Mouse (Mus musculus) activated CD4-positive, CD25-positive, alpha-beta regulatory T cell (primary cell): ENCODE results near the gene Gm20479. TPM values are rescaled to one million over a fixed set of nuclear protein-coding genes. Genes with fewer than 3 reads are reported as not detected.

Source experiments
- polyA plus RNA-seq, 2 experiments: library from polyadenylated mRNA; unstranded; fragments of 100-300 nt; shearing (Covaris generic); gene quantifications; one replicate each; pipeline ENCODE4 v1.2.1; 2017

Gene Gm20479
- not detected for polyA plus RNA-seq

GRCm38 (mm10) chr7:27356861-27357594 lies at the start of gene Gm20479:
Gene Gm20479, minus strand, starts transcription at chr7:27357419.

GRCm38 (mm10) chr7:27355745-27356240 lies 1.4 kb downstream of the Gm20479 start, which contains the start of gene Shkbp1:
Gene Shkbp1, minus strand, starts transcription at chr7:27356019.

GRCm38 (mm10) chr7:27337175-27337853 lies 19.9 kb downstream of the Gm20479 start, which contains the start of gene Ltbp4:
Gene Ltbp4, minus strand, starts transcription at chr7:27337692.

Other genes starting within 250 kb of the Gm20479 start
- gene Cyp2f2, start 237.5 kb downstream of the Gm20479 start, polyA plus RNA-seq: not detected
- under 1 TPM in 1 of 2 experiments, not detected in 1; 0.14 TPM for gene Cyp2t4, start 203.7 kb downstream of the Gm20479 start, polyA plus RNA-seq
- gene Egln2, start 190.6 kb downstream of the Gm20479 start, polyA plus RNA-seq: 10 to 100 TPM; 50.8 to 59.6 TPM
- 100 to 1,000 TPM; 171 to 182 TPM for gene Rab4b, start 178.5 kb downstream of the Gm20479 start, polyA plus RNA-seq
- gene Gm21983, start 176.3 kb downstream of the Gm20479 start, polyA plus RNA-seq: not detected
- gene Mia, start 176.3 kb downstream of the Gm20479 start, polyA plus RNA-seq: under 1 TPM; 0.31 to 0.47 TPM
- 1 to 10 TPM; 1.7 to 1.8 TPM for gene BC024978, start 161.6 kb downstream of the Gm20479 start, polyA plus RNA-seq
- gene Snrpa, start 161.1 kb downstream of the Gm20479 start, polyA plus RNA-seq: 100 to 1,000 TPM in 1 of 2 experiments, 10 to 100 TPM in 1; 99.1 to 108 TPM
- gene Itpkc, start 128.8 kb downstream of the Gm20479 start, polyA plus RNA-seq: 1 to 10 TPM; 6.6 to 9.3 TPM
- 10 to 100 TPM; 18.1 to 19.3 TPM for gene Coq8b, start 124.4 kb downstream of the Gm20479 start, polyA plus RNA-seq
- gene Numbl, start 99.0 kb downstream of the Gm20479 start, polyA plus RNA-seq: 1 to 10 TPM; 1.9 to 2.7 TPM
- 1 to 10 TPM in 1 of 2 experiments, not detected in 1; 1.2 TPM for gene Ltbp4, start 19.7 kb downstream of the Gm20479 start, polyA plus RNA-seq
- 10 to 100 TPM; 71.7 to 97.3 TPM for gene Shkbp1, start 1.4 kb downstream of the Gm20479 start, polyA plus RNA-seq
- gene Sptbn4, start 90.3 kb upstream of the Gm20479 start, polyA plus RNA-seq: under 1 TPM; 0.44 to 0.60 TPM
- 10 to 100 TPM; 11.3 to 27.9 TPM for gene Blvrb, start 90.6 kb upstream of the Gm20479 start, polyA plus RNA-seq
- 10 to 100 TPM; 51.0 to 51.6 TPM for gene Sertad3, start 116.3 kb upstream of the Gm20479 start, polyA plus RNA-seq
- gene Sertad1, start 129.5 kb upstream of the Gm20479 start, polyA plus RNA-seq: 10 to 100 TPM; 45.9 to 62.2 TPM
- under 1 TPM; 0.32 to 0.44 TPM for gene Prx, start 141.9 kb upstream of the Gm20479 start, polyA plus RNA-seq
- gene Hipk4, start 165.8 kb upstream of the Gm20479 start, polyA plus RNA-seq: under 1 TPM; 0.14 to 0.20 TPM
- 100 to 1,000 TPM; 116 to 248 TPM for gene Pld3, start 195.8 kb upstream of the Gm20479 start, polyA plus RNA-seq
- gene 2310022A10Rik, start 195.8 kb upstream of the Gm20479 start, polyA plus RNA-seq: 10 to 100 TPM; 23.2 to 23.7 TPM
- gene Akt2, start 234.1 kb upstream of the Gm20479 start, polyA plus RNA-seq: 10 to 100 TPM; 63.3 to 82.1 TPM